Mouse (Mus musculus) midbrain, embryonic 15.5 days (tissue): ENCODE measurements around the gene Ttc26. TPM values are rescaled to one million over a fixed set of nuclear protein-coding genes. Genes with fewer than 3 reads are reported as not detected.
"Not testable (repeated sequence)": the region's sequence is repeated elsewhere in the genome, so short reads cannot be mapped to it uniquely, and the experiment has no call there.

Source experiments
- ATAC-seq: fragments of 200-750 bp; cut with Nextera tagmentation; replicated peaks from 2 replicates; pipeline ENCODE4 v1.8.0; 2017; ENCODE audit warnings: moderate TSS enrichment
- H3K27ac ChIP-seq: fragments of 300-500 bp; sonication (generic); 2 replicates; pipeline ENCODE4 v1.5.1; 2015; ENCODE audit warnings: mild to moderate bottlenecking, inconsistent platforms
- H3K27me3 ChIP-seq: fragments of 300-500 bp; sonication (generic); replicated peaks from 2 replicates; pipeline ENCODE4 v1.6.1; 2015; ENCODE audit warnings: inconsistent platforms
- H3K36me3 ChIP-seq: fragments of 300-500 bp; sonication (generic); replicated peaks from 2 replicates; pipeline ENCODE4 v1.6.1; 2015; ENCODE audit warnings: inconsistent platforms
- H3K4me1 ChIP-seq: fragments of 300-500 bp; sonication (generic); 2 replicates; pipeline ENCODE4 v1.6.1; 2015; ENCODE audit warnings: inconsistent platforms
- H3K4me2 ChIP-seq: fragments of 300-500 bp; sonication (generic); 2 replicates; pipeline ENCODE4 v1.6.1; 2015; ENCODE audit warnings: inconsistent platforms, mild to moderate bottlenecking, moderate library complexity
- H3K4me3 ChIP-seq: fragments of 300-500 bp; sonication (generic); 2 replicates; pipeline ENCODE4 v1.5.1; 2015; ENCODE audit warnings: mild to moderate bottlenecking, inconsistent platforms
- H3K9ac ChIP-seq: fragments of 300-500 bp; sonication (generic); 2 replicates; pipeline ENCODE4 v1.6.1; 2015; ENCODE audit warnings: mild to moderate bottlenecking, inconsistent platforms
- H3K9me3 ChIP-seq: fragments of 300-500 bp; sonication (generic); 2 replicates; pipeline ENCODE4 v1.6.1; 2016; ENCODE audit warnings: inconsistent platforms
- WGBS: fragments of 180-500 bp; shearing (Covaris S2); methylation state at CpG from one replicate; pipeline ENCODE4 v1.1.7; 2015; ENCODE audit warnings: mixed read lengths; 5-methylcytosine and 5-hydroxymethylcytosine counted together
- polyA plus RNA-seq: library from polyadenylated mRNA; unstranded; fragments of >200 nt; fragmentation: Nextera tagmentation; extraction: Ambion mirVana; gene quantifications from 2 replicates; pipeline ENCODE4 v1.2.1, GENCODE M21; 2015

Gene Ttc26
- polyA plus RNA-seq, 1 experiment from 2014 or later: 7.5 TPM

DNA sequence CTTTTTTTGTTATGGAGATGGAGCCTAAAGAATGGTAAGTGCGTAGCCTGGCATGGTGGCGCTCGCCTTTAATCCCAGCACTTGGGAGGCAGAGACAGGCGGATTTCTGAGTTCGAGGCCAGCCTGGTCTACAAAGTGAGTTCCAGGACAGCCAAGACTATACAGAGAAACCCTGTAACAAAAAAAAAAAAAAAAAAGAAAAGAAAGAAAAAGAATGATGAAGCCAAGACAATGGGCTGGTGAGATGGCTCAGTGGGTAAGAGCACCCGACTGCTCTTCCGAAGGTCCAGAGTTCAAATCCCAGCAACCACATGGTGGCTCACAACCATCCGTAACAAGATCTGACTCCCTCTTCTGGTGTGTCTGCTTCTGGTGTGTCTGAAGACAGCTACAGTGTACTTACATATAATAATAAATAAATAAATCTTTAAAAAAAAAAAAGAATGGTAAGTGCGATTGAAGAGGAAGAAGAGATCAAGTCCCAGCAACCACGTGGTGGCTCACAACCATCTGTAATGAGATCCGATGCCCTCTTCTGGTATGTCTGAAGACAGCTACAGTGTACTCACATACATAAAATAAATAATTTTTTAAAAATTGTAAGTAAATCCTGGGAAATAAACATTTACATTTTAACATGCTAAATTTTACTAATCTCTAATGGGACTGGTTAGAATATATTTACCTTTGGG, 22.1 kb upstream of the Ttc26 start:
- not testable (repeated sequence) for H3K27ac ChIP-seq, ATAC-seq, H3K4me2 ChIP-seq, H3K9me3 ChIP-seq, H3K9ac ChIP-seq, H3K36me3 ChIP-seq, H3K4me3 ChIP-seq
- WGBS: 92% methylated on average over 11 of the region's 11 CpGs
- peaks cover 15% of the 10 kb centered on the region for H3K27me3 ChIP-seq
- H3K4me1 ChIP-seq: peaks cover 12% of the 10 kb centered on the region

DNA sequence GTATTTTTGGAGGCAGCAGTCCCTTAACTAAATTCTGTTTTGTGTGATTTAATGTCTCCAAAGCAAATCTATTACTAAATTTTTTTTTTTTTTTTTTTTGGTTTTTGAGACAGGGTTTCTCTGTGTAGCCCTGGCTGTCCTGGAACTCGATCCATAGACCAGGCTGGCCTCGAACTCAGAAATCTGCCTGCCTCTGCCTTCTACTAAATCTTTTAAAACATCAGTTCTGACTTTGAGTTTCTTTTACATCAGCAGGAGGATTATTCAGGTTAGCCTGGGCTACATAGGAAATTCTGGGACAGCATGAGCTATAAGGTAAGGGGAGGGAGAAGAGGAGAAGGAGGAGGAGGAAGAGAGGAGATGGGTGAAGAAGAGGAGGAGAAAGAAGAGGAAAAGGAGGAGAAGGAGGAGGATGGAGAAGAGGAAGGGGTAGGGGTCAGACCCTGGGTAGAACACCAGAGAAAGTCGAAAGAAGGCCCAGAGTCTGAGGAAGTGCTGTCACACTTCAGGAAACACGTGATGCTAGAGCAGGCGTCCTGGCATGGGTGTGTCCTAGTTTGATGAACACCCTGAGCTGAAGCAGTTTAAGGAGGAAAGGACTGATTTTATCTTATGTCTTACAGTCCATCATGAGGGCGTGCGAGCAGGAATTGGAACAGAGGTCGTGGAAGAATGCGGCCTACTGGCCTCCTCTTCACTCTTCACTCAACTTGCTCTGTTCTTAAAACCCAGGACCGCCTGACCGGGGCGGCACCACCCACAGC, 21.4 kb upstream of the Ttc26 start:
- H3K9me3 ChIP-seq: no peaks in the 10 kb centered on the region
- no peak for ATAC-seq
- H3K4me1 ChIP-seq: peaks cover 5% of the 10 kb centered on the region
- peaks cover 7% of the 10 kb centered on the region for H3K27me3 ChIP-seq
- 91% methylated on average over 12 of the region's 12 CpGs for WGBS
- H3K27ac ChIP-seq: no peak overlapping the region
- H3K9ac ChIP-seq: no peak overlapping the region
- no peaks in the 10 kb centered on the region for H3K36me3 ChIP-seq
- H3K4me3 ChIP-seq: no peak overlapping the region
- no peak overlapping the region for H3K4me2 ChIP-seq

GRCm38 (mm10) chr6:38361065-38361464, 20.2 kb upstream of the Ttc26 start:
- Histone ChIP-seq H3K36me3 (no peaks in the 10 kb centered on the region), H3K9me3 (no peaks in the 10 kb centered on the region), H3K9ac (no peak overlapping the region), H3K4me2 (no peak overlapping the region), H3K27me3 (peaks cover under 1% of the 10 kb centered on the region), H3K27ac (no peak overlapping the region), H3K4me1 (no peaks in the 10 kb centered on the region), H3K4me3 (no peak overlapping the region)
- no peak for ATAC-seq
- WGBS: 92% methylated on average over 4 of the region's 4 CpGs

GRCm38 (mm10) chr6:38361937-38362336, 19.3 kb upstream of the Ttc26 start:
- 63% methylated on average over 1 of the region's 1 CpGs for WGBS
- no peak for ATAC-seq
- H3K9ac ChIP-seq: no peak overlapping the region

GRCm38 (mm10) chr6:38363370-38363769, 17.9 kb upstream of the Ttc26 start:
- no peaks in the 10 kb centered on the region for H3K36me3 ChIP-seq
- no peak overlapping the region for H3K4me2 ChIP-seq
- no peaks in the 10 kb centered on the region for H3K27me3 ChIP-seq
- 68% methylated on average over 4 of the region's 4 CpGs for WGBS
- H3K9ac ChIP-seq: no peak overlapping the region
- no peak for ATAC-seq
- no peaks in the 10 kb centered on the region for H3K9me3 ChIP-seq
- H3K4me3 ChIP-seq: no peak overlapping the region
- no peaks in the 10 kb centered on the region for H3K4me1 ChIP-seq
- H3K27ac ChIP-seq: no peak overlapping the region

More at GRCm38 (mm10) chr6:38361937-38362336, 19.3 kb upstream of the Ttc26 start:
- Histone ChIP-seq H3K4me3 (no peak overlapping the region), H3K9me3 (no peaks in the 10 kb centered on the region), H3K27ac (no peak overlapping the region), H3K4me1 (no peaks in the 10 kb centered on the region), H3K36me3 (no peaks in the 10 kb centered on the region), H3K27me3 (no peaks in the 10 kb centered on the region), H3K4me2 (no peak overlapping the region)

DNA sequence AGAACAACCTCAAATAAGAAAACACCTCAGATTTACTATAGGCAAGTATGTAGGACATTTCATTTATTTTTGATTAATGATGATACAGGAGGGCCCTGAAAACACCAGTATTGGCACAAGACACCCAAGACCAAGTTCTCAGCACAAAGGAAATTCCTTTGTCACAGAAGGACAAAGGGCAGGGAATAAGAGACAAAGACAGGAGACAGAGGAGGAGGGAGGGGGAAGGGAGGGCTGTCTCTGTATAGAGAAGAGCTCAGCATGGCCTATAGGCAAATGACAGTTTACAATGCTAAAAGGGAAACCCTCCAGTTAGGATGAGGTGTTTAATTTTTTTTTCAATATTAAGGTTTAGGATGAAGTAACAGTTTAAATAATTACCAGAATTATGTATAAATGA, 17.1 kb upstream of the Ttc26 start:
- Histone ChIP-seq H3K4me3 (no peak overlapping the region), H3K27me3 (no peaks in the 10 kb centered on the region), H3K4me1 (no peaks in the 10 kb centered on the region), H3K36me3 (no peaks in the 10 kb centered on the region), H3K9ac (no peak overlapping the region), H3K27ac (no peak overlapping the region), H3K4me2 (no peak overlapping the region), H3K9me3 (no peaks in the 10 kb centered on the region)
- no peak for ATAC-seq

GRCm38 (mm10) chr6:38369945-38370344, 11.3 kb upstream of the Ttc26 start:
- Histone ChIP-seq H3K9me3 (no peaks in the 10 kb centered on the region), H3K36me3 (no peaks in the 10 kb centered on the region), H3K4me1 (no peaks in the 10 kb centered on the region), H3K4me2 (no peak overlapping the region), H3K9ac (no peak overlapping the region), H3K4me3 (no peak overlapping the region), H3K27ac (no peak overlapping the region), H3K27me3 (no peaks in the 10 kb centered on the region)
- no peak for ATAC-seq
- WGBS: 87% methylated on average over 3 of the region's 3 CpGs

DNA sequence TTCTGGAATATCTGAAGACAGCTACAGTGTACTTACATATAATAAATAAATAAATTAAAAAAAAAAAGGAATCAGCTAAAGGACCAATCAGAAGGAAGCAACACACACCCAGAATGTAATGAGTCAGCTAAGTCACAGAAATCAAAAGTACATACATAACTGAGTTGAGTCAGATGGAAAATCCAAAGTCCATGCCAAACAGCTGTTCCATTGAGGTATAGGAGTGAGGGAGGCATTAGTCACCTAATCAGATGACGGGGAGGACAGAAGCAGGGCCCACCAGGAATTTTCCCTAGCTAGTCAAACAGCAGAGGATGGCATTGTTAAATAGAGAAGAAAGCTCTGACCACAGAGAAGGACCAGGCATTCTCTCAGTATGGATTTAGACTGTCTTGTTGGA, 7.0 kb upstream of the Ttc26 start:
- Histone ChIP-seq H3K27ac (no peak overlapping the region), H3K36me3 (no peaks in the 10 kb centered on the region), H3K4me2 (no peak overlapping the region), H3K4me3 (no peak overlapping the region), H3K4me1 (no peaks in the 10 kb centered on the region), H3K9ac (no peak overlapping the region), H3K9me3 (no peaks in the 10 kb centered on the region), H3K27me3 (no peaks in the 10 kb centered on the region)
- 77% methylated on average over 1 of the region's 1 CpGs for WGBS
- no peak for ATAC-seq

GRCm38 (mm10) chr6:38380764-38381128, 523 bp upstream of the Ttc26 start:
- 2% methylated on average over 4 of the region's 4 CpGs for WGBS
- peaks cover 4% of the 10 kb centered on the region; the same call in 1 of the 2 replicates for H3K36me3 ChIP-seq
- peak overlapping the region; percentile 70 for H3K9ac ChIP-seq
- no peaks in the 10 kb centered on the region for H3K27me3 ChIP-seq
- peak; percentile 13; the same call in 1 of the 2 replicates for ATAC-seq
- no peaks in the 10 kb centered on the region for H3K9me3 ChIP-seq
- peak overlapping the region; percentile 80 for H3K27ac ChIP-seq
- H3K4me2 ChIP-seq: peak overlapping the region; percentile 77
- H3K4me3 ChIP-seq: peak overlapping the region; percentile 84
- peaks cover 16% of the 10 kb centered on the region for H3K4me1 ChIP-seq

GRCm38 (mm10) chr6:38389671-38390070, 8.4 kb downstream of the Ttc26 start:
- Histone ChIP-seq H3K9ac (no peak overlapping the region), H3K27me3 (no peaks in the 10 kb centered on the region), H3K36me3 (peaks cover 18% of the 10 kb centered on the region; the same call in 1 of the 2 replicates), H3K9me3 (no peaks in the 10 kb centered on the region), H3K4me1 (no peaks in the 10 kb centered on the region), H3K4me2 (no peak overlapping the region), H3K27ac (no peak overlapping the region), H3K4me3 (no peak overlapping the region)
- no peak for ATAC-seq
- WGBS: 81% methylated on average over 3 of the region's 3 CpGs

GRCm38 (mm10) chr6:38432457-38432856, 51.2 kb downstream of the Ttc26 start:
- Histone ChIP-seq H3K9ac (0 out of 2 replicates have a peak overlapping the region, but pooled peaks have one; percentile 68), H3K4me2 (peak overlapping the region; percentile 83), H3K4me3 (peak overlapping the region; percentile 76), H3K27ac (0 out of 2 replicates have a peak overlapping the region, but pooled peaks have one; percentile 98), H3K4me1 (peaks cover 23% of the 10 kb centered on the region)
- not testable (repeated sequence) for H3K9me3 ChIP-seq, ATAC-seq, H3K36me3 ChIP-seq, H3K27me3 ChIP-seq
- 68% methylated on average over 5 of the region's 5 CpGs for WGBS

DNA sequence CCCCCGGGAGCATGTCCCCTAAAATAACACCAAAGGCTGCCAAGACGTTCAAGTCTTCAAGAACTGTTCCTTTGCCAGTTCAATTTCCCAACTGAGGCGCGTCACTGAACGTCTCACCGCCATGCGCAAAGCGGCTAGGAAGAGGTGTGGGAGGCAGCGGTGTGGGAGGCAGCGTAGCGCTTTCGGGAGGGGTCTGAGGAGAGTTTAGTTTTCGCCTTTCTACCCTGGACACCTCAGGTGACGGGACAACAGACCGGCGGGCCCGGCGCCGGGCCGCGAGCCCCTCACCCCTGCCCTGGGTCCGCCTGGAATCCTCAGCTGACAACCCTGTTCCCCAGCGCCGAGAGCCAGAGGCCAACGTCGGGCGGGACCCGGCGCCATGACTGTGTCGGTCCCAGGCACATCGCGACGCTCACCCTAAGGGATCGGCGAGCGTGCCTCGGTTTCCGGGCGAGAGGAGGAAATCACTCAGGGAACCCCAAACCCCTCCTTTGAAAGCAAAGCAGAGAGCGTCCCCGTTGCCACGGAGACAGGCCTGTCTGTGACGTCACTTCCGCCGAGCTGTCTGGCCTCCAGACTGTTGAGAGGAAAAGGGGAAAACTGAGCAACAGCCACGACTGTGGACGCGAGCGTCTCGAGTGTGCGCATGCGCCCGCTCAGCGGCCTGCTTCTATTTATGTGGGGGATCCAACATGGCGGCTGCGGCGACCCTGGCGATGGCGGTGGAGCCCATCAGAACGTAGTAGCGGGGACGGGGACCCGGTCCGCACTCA, 52.2 kb downstream of the Ttc26 start, which contains the start of gene Ubn2:
Ubn2 (plus strand) TSS at position 690 of the 773 bp plus-strand sequence.
- peak within 1 kb of the TSS; percentile 98 for H3K27ac ChIP-seq
- under 1% methylated on average over 64 of the region's 64 CpGs for WGBS

More for the DNA sequence above, 52.2 kb downstream of the Ttc26 start, which contains the start of gene Ubn2:
- H3K9ac ChIP-seq: peak within 1 kb of the TSS; percentile 88
- H3K4me1 ChIP-seq: peaks cover 33% of the 10 kb centered on the region
- peak within 1 kb of the TSS; percentile 83 for H3K4me2 ChIP-seq
- no peaks in the 10 kb centered on the region for H3K36me3 ChIP-seq
- ATAC-seq: peak; percentile 99
- no peaks in the 10 kb centered on the region for H3K27me3 ChIP-seq
- no peaks in the 10 kb centered on the region for H3K9me3 ChIP-seq
- H3K4me3 ChIP-seq: peak within 1 kb of the TSS; percentile 76
